Mouse (Mus musculus) intestine, postnatal 0 days (tissue): ENCODE measurements around the gene Nat8f5. TPM values are rescaled to one million over a fixed set of nuclear protein-coding genes. Genes with fewer than 3 reads are reported as not detected.
"Not testable (repeated sequence)": the region's sequence is repeated elsewhere in the genome, so short reads cannot be mapped to it uniquely, and the experiment has no call there.

Experiments
- ATAC-seq: fragments of 200-750 bp; cut with Nextera tagmentation; 2 replicates; pipeline ENCODE4 v1.8.0; 2017; ENCODE audit warnings: mild to moderate bottlenecking, moderate TSS enrichment, moderate library complexity
- H3K27ac ChIP-seq: fragments of 300-500 bp; sonication (generic); 2 replicates; pipeline ENCODE4 v1.5.1; 2014; ENCODE audit warnings: mild to moderate bottlenecking, low read depth, low read length, moderate library complexity
- H3K27me3 ChIP-seq: fragments of 300-500 bp; sonication (generic); replicated peaks from 2 replicates; pipeline ENCODE4 v1.6.1; 2014; ENCODE audit warnings: low read length, mixed read lengths; ENCODE audit not compliant: control insufficient read depth, insufficient read depth
- H3K36me3 ChIP-seq: fragments of 300-500 bp; sonication (generic); 2 replicates; pipeline ENCODE4 v1.6.1; 2014; ENCODE audit warnings: mild to moderate bottlenecking, moderate library complexity; ENCODE audit not compliant: control insufficient read depth, insufficient read depth
- H3K4me1 ChIP-seq: fragments of 300-500 bp; sonication (generic); replicated peaks from 2 replicates; pipeline ENCODE4 v1.6.1; 2014; ENCODE audit warnings: antibody characterized with exemption, low read length, mixed read lengths; ENCODE audit not compliant: control insufficient read depth, insufficient read depth
- H3K4me2 ChIP-seq: fragments of 300-500 bp; sonication (generic); replicated peaks from 2 replicates; pipeline ENCODE4 v1.6.1; 2014; ENCODE audit warnings: low read depth, mild to moderate bottlenecking, moderate library complexity
- H3K4me3 ChIP-seq: fragments of 300-500 bp; sonication (generic); 2 replicates; pipeline ENCODE4 v1.5.1; 2014; ENCODE audit warnings: low read depth, low read length
- H3K9ac ChIP-seq: fragments of 300-500 bp; sonication (generic); 2 replicates; pipeline ENCODE4 v1.6.1; 2014; ENCODE audit warnings: mild to moderate bottlenecking, low read depth, low read length
- H3K9me3 ChIP-seq: fragments of 300-500 bp; sonication (generic); 2 replicates; pipeline ENCODE4 v1.6.1; 2016; ENCODE audit warnings: mixed run types; ENCODE audit not compliant: control insufficient read depth
- CTCF ChIP-seq: sonication (generic); IDR thresholded peaks from 2 replicates; pipeline ENCODE4 v1.5.1; 2016; ENCODE audit warnings: low read depth, mild to moderate bottlenecking, control low read depth, antibody characterized with exemption, moderate library complexity
- WGBS: fragments of 180-500 bp; shearing (Covaris S2); extraction: QIAGEN DNeasy Blood & Tissue Kit; methylation state at CpG from one replicate; pipeline ENCODE4 v1.1.7; 2014; 5-methylcytosine and 5-hydroxymethylcytosine counted together
- polyA plus RNA-seq: library from polyadenylated mRNA; unstranded; fragments of >200 nt; fragmentation: Nextera tagmentation; extraction: Ambion mirVana; gene quantifications from 2 replicates; pipeline ENCODE4 v1.2.1, GENCODE M21; 2015

The Nat8f5 gene
- polyA plus RNA-seq, 1 experiment from 2014 or later = 10.7 TPM

DNA sequence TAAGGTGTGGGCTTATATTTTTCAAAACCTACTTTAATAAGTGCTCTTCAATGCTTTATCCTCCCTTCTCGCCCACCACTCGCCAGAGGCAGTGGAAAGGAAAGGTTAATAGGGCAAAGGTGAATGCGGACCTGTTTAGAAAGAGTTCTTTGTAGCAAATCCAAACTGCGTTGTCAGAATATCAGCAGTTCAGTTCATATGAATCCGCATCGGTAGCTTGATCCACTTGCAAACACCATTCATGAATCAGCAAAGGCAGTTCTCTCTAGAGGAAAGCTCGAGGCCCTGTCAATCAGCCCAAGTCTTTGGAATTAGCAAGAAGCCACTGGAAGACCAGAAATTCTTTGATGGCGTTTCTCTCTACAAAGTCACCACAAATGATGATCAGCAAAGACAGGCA, 17.9 kb upstream of the Nat8f5 start:
- no peak overlapping the region for H3K4me2 ChIP-seq
- H3K9ac ChIP-seq = no peak overlapping the region
- no peaks in the 10 kb centered on the region for H3K9me3 ChIP-seq
- H3K27me3 ChIP-seq = no peaks in the 10 kb centered on the region
- no peaks in the 10 kb centered on the region for H3K4me1 ChIP-seq
- no peak overlapping the region for H3K27ac ChIP-seq
- no peak for ATAC-seq
- H3K36me3 ChIP-seq = no peaks in the 10 kb centered on the region
- no peak overlapping the region for H3K4me3 ChIP-seq
- no peak for TF ChIP-seq CTCF
- WGBS = 83% methylated on average over 8 of the region's 8 CpGs

DNA sequence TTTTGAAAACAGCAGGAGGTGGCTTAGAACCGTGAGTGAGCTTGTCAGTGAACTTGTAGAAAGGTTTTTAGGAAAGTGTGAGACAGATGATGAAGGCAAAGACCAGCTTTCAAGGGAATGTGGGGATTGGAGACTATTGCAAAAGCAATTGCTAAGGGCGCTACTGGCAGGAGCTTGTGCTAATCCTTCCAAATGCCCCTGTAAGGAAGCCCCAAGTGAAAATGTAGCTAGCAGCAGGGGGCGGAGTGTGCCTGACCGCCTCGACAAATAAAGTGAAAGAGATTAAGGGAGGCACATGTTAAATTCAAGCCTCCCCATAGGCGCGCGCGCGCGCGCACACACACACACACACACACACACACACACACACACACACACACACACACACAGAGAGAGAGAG, 16.5 kb upstream of the Nat8f5 start:
- not testable (repeated sequence) for H3K27me3 ChIP-seq, H3K4me1 ChIP-seq, H3K4me3 ChIP-seq, H3K36me3 ChIP-seq, H3K9ac ChIP-seq, H3K27ac ChIP-seq, H3K9me3 ChIP-seq
- H3K4me2 ChIP-seq = peak overlapping the region; percentile 57
- WGBS = 25% methylated on average over 12 of the region's 12 CpGs
- peak; percentile 54 for TF ChIP-seq CTCF
- ATAC-seq = peak; percentile 59

DNA sequence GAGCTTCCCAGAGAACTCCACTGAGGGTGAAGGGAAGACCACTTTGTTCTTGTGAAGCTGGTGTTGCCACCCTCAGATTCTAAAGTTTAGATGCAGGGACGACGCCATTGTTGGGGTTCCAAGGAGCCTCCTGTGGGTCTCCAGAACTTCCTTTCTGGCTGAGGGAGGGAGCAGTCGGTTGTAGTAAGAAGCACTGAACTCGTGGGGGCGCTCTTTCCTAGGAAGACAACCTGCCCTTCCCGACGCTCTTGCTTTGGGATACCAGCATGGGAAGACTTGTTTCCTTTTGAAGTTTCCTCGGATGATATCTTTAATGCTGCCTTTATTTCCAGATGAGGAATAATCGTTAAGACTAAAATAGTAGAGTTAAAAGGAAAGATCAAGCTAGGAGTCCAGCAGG, 16.1 kb upstream of the Nat8f5 start:
- peak; percentile 60 for TF ChIP-seq CTCF
- not testable (repeated sequence) for H3K4me1 ChIP-seq, H3K36me3 ChIP-seq, H3K9ac ChIP-seq, H3K4me3 ChIP-seq, ATAC-seq, H3K27me3 ChIP-seq, H3K27ac ChIP-seq, H3K9me3 ChIP-seq
- peak overlapping the region; percentile 57 for H3K4me2 ChIP-seq
- 20% methylated on average over 8 of the region's 9 CpGs for WGBS

DNA sequence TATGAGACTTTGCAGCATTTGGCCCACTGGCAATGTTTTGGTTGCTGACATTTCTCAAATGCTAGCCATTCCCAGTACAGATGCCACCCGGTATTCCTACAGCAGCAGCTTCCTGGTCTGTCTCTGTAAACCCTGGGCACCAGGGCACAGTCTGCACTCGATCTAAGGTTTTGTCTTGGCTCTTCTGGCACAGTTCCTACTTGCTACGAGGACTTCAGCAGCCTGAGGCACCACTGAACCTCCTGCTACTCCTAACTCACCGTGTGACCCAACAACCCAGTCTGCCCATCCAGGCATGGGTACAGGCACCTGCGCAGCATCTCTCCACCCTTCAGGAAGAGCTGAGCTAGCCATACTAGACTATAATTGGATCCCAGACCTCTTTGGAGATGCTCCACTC, 15.3 kb upstream of the Nat8f5 start:
- H3K4me1 ChIP-seq, H3K36me3 ChIP-seq, ATAC-seq, H3K27ac ChIP-seq, H3K9me3 ChIP-seq, H3K27me3 ChIP-seq, H3K4me2 ChIP-seq, H3K4me3 ChIP-seq, H3K9ac ChIP-seq: not testable (repeated sequence)
- 74% methylated on average over 5 of the region's 5 CpGs for WGBS

DNA sequence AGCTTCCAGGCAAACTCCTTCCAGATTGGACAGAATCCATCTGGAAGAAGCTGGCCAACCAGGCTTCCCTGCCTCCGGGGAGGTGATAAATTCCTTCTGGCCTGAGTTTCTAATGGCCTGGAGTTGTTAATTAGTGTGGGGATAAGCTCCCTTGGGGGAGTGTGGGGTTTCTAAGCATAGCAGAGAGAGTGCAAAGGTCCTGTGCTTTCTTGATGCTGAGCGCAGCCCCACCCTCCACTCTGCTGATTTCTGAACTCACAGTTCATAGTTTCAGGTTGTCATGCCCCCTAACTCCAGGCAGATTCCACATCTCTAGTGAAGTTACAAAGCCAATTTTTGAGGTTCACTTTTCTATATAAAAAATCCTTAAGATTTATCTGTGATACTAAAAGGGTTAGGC, 14.3 kb upstream of the Nat8f5 start:
- not testable (repeated sequence) for H3K4me2 ChIP-seq, H3K27me3 ChIP-seq, H3K27ac ChIP-seq, H3K36me3 ChIP-seq, H3K9ac ChIP-seq, H3K4me3 ChIP-seq, H3K4me1 ChIP-seq, H3K9me3 ChIP-seq
- peak; percentile 41; the same call in 1 of the 2 replicates for ATAC-seq
- 48% methylated on average over 1 of the region's 2 CpGs for WGBS

DNA sequence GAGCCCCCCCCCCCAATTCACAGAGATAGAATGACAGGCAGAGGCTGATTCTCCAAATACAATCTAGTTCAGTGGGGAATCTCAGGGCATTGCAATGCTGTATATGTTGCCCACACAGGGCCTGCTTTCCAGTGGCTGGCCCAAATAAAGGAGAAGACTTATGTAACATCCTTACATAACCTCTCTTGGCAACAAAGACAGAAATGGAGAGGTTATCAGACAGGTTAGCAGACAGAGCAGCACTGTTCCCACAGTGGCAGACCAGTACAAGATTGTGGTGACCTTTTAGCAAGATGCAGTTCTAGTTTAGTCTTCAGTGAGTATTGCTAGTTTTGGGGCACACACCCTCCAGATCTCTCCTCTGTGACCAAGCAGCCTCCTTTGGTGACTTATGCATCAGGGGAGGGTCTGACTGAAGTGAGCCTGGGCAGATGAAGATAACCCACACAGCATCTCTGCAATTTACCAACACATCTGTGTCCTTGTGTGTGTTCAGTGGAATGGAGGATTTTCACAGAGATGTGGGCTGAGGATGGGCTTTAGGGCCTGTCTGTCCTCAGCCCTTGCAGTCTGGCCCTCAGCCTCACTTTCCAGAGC, 13.8 kb upstream of the Nat8f5 start:
- H3K9ac ChIP-seq, ATAC-seq, H3K27ac ChIP-seq, H3K27me3 ChIP-seq, H3K4me3 ChIP-seq, H3K36me3 ChIP-seq, H3K4me1 ChIP-seq, H3K9me3 ChIP-seq, H3K4me2 ChIP-seq: not testable (repeated sequence)

DNA sequence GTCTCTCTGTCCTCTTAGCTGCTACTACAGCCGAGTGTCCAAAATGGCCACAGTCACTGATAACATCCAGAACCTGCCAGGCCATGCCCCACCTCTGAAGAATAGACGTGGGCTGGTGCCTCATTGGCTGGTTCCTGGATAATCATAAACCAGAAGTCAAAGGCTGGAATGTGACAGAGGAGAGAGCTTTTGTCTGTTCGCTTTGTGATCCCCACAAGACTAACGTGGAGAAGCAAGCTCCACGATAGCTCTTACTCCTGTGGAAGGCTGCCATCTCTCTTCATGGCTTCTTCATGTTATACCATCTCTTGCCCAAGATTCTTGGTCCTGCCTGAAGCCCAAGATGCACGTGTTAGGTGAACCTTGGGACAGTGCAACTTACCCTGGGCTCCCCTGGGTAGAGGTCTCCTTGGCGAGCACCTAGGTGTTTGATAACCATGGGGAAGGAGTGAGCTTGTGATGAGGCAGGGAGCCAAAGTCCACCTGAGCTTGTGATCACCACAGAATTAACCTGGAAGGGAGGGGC, 11.1 kb upstream of the Nat8f5 start, which contains the start of gene Nat8:
Gene Nat8, minus strand, starts transcription at position 287 of the 526 bp plus-strand sequence.
- TF ChIP-seq CTCF = no peak
- H3K27me3 ChIP-seq = no peaks in the 10 kb centered on the region
- WGBS = 40% methylated on average over 7 of the region's 7 CpGs
- H3K36me3 ChIP-seq = no peaks in the 10 kb centered on the region
- H3K4me1 ChIP-seq = no peaks in the 10 kb centered on the region; the same call in 1 of the 2 replicates
- no peak within 1 kb of the TSS for H3K9ac ChIP-seq
- no peaks in the 10 kb centered on the region for H3K9me3 ChIP-seq
- ATAC-seq = peak; percentile 79
- H3K4me2 ChIP-seq = peak within 1 kb of the TSS; percentile 45
- no peak within 1 kb of the TSS for H3K4me3 ChIP-seq
- H3K27ac ChIP-seq = peak within 1 kb of the TSS; percentile 71
